Mouse (Mus musculus) lung, adult 2 months (tissue): ENCODE measurements around the gene Top3b.

ENCODE experiments used
- CTCF ChIP-seq: fragments of 200-500 bp; IDR thresholded peaks from 2 replicates; pipeline ENCODE4 v1.5.1; 2011; ENCODE audit warnings: mild to moderate bottlenecking, low read length, control low read depth; ENCODE audit not compliant: insufficient read depth
- POLR2A ChIP-seq: fragments of 200-500 bp; IDR thresholded peaks from 2 replicates; pipeline ENCODE4 v1.6.1; 2011; ENCODE audit warnings: low read depth, mild to moderate bottlenecking, control low read depth, low read length, borderline replicate concordance; ENCODE audit errors: extremely low read depth

DNA sequence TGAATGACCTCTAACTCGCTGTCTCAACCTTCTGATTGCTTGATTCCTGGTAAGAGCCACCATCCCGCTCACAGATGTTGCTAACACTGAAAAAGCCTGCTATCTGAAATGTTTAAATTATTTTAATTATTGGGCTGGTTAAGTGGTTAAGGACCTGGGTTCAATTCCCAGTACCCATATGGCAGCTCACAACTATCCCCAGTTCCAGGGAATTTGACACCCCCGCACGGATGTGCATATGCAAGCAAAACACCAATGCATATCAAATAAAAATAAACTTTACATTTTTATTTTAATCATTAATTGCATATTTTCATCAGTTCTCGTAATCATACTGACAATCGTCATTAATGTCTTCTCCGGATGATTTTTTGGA, 307 bp upstream of the Top3b start:
- no peak for TF ChIP-seq POLR2A
- TF ChIP-seq CTCF: no peak
